Mouse (Mus musculus): ENCODE measurements around the gene Rgl2.

DNA sequence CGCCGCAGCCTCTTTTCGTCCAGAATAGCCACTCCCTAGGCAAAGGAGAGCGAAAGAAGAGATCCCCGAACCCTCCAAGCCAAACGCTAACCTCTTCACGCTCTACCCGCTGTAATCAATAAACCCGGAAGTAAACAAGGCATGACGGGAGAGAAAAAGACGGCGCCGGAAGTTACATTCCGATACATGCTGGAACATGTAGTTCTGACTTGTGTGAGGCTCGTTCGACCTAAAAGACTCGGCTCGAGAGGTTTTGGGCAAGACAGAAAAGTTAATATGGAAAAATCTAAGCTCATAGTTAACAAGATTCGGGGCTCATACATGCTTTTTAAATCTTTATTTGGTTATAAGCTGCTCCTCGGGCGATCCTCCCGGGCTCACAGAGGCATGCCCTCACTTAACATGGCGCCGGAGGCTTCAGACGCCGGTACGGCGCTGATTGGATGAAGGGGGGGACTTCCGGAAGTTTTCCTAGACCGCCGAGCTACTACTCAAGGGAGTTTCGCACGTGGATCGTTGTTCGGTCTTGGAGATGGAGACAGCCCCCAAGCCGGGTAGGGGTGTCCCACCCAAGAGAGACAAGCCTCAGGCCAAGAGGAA is 11.0 kb downstream of the Rgl2 start, which contains the start of the genes Pfdn6 and Wdr46:
- TF ChIP-seq CTCF (IDR thresholded peaks at IDR 0.05; ENCODE audit: low read depth) (no peak), EP300 (IDR thresholded peaks at IDR 0.05; ENCODE audit: low read depth) (peak; percentile 39; the same call in 1 of the 2 replicates)

Measured in heart, postnatal 0 days (tissue).